In the genomic region with DNA sequence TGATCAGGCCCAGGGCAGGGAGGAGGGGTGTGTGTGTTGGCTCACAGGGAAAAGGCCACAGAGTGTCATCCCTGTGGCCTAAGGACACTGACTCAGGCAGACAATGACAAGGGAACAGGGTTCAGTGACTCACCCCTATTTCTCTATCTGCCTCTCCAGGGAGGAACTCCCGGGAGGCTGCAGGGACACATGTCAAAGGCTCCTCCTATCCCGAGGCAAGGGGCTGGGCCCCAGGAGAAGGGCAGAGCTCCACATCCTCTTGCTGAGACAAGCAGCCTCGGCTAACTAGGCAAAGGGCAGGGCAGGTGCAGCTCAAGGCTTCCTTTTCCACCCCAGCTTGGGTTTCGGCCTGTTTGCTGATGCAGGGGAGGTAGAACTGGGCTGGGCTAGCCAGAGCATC, we compare ENCODE assay signal across 9 mouse cellular contexts. TPM values are rescaled to one million over a fixed set of nuclear protein-coding genes. Genes with fewer than 3 reads are reported as not detected.
DNase-seq lines count a peak whose midpoint lies in the region; ATAC-seq and TF ChIP-seq lines count a peak whose summit lies in the region.
"Had no signal": no experiment of that assay in that cellular context is flagged by ENCODE, and none has a peak within 500 bp of the region (broad histone marks: within the 10 kb centered on the region; RNA-seq: fewer than 3 reads in every experiment).

No protein-coding gene starts in this region.

- no peak for TF ChIP-seq EP300 in lung, postnatal 0 days (IDR thresholded peaks at IDR 0.05)

- no peak overlapping the region for H3K9ac ChIP-seq in lung, postnatal 0 days (replicated peaks; ENCODE audit: low read depth)
- H3K9ac ChIP-seq in forebrain, embryonic 12.5 days: no peak overlapping the region
- H3K9ac ChIP-seq: hindbrain, embryonic 15.5 days had no signal

- intact Hi-C loops in gastrocnemius, adult 2 months (cut with DNase I): no loop called here
- intact Hi-C loops in heart, postnatal 25 days (cut with DNase I): no loop called here

- H3K9me3 ChIP-seq in lung, postnatal 0 days (ENCODE audit: low read length): no peaks in the 10 kb centered on the region
- no peaks in the 10 kb centered on the region for H3K9me3 ChIP-seq in forebrain, embryonic 12.5 days
- H3K9me3 ChIP-seq: hindbrain, embryonic 15.5 days had no signal

- peaks cover 10% of the 10 kb centered on the region for H3K36me3 ChIP-seq in lung, postnatal 0 days (ENCODE audit: insufficient read depth, low read length)
- H3K36me3 ChIP-seq in forebrain, embryonic 12.5 days (replicated peaks): peaks cover 29% of the 10 kb centered on the region

- H3K4me3 ChIP-seq in gastrocnemius, adult 2 months: peak overlapping the region; percentile 9; the same call in 1 of the 2 replicates
- H3K4me3 ChIP-seq in lung, postnatal 0 days (ENCODE audit: low read depth, low read length): no peak overlapping the region
- no peak overlapping the region for H3K4me3 ChIP-seq in forebrain, embryonic 12.5 days (replicated peaks)
- H3K4me3 ChIP-seq: hindbrain, embryonic 15.5 days had no signal

- H3K27ac ChIP-seq in gastrocnemius, adult 2 months: peak overlapping the region; percentile 100
- H3K27ac ChIP-seq in lung, postnatal 0 days (ENCODE audit: low read length): no peak overlapping the region
- H3K27ac ChIP-seq in forebrain, embryonic 12.5 days: no peak overlapping the region
- H3K27ac ChIP-seq: hindbrain, embryonic 15.5 days had no signal

- 25% methylated on average over 4 of the region's 4 CpGs for WGBS in lung, postnatal 0 days
- 38% methylated on average over 4 of the region's 4 CpGs for WGBS in forebrain, embryonic 12.5 days

- H3K4me1 ChIP-seq in lung, postnatal 0 days (ENCODE audit: insufficient read depth, low read depth, low read length): no peaks in the 10 kb centered on the region
- no peaks in the 10 kb centered on the region for H3K4me1 ChIP-seq in forebrain, embryonic 12.5 days
- H3K4me1 ChIP-seq: hindbrain, embryonic 15.5 days had no signal

- ATAC-seq in lung, postnatal 0 days: peak; percentile 68
- ATAC-seq in forebrain, embryonic 12.5 days (ENCODE audit: low FRiP score): no peak

- H3K27me3 ChIP-seq in lung, postnatal 0 days (replicated peaks; ENCODE audit: insufficient read depth, low read length): no peaks in the 10 kb centered on the region
- no peaks in the 10 kb centered on the region for H3K27me3 ChIP-seq in forebrain, embryonic 12.5 days
- H3K27me3 ChIP-seq: hindbrain, embryonic 15.5 days had no signal

- DNase-seq in gastrocnemius, adult 2 months: peak; percentile 92
- no peak for DNase-seq in gastrocnemius, postnatal 4 days (ENCODE audit: low spot score in 2 of 2)
- peak; percentile 94 to 96 for DNase-seq in adrenal gland, adult (ENCODE audit: inconsistent age in 2 of 2, low spot score in 1 of 2)
- DNase-seq in heart, postnatal 25 days (ENCODE audit: low spot score): peak; percentile 73
- DNase-seq in lung, postnatal 0 days (ENCODE audit: low spot score): peak; percentile 68
- DNase-seq in thymus, postnatal 36 days: no peak
- no peak for DNase-seq in cerebellum, adult 11 months

- TF ChIP-seq CTCF in gastrocnemius, adult 2 months (IDR thresholded peaks at IDR 0.05): no peak
- TF ChIP-seq CTCF in lung, postnatal 0 days (IDR thresholded peaks at IDR 0.05): no peak

- H3K4me2 ChIP-seq in lung, postnatal 0 days (replicated peaks; ENCODE audit: low read depth, low read length): no peak overlapping the region
- H3K4me2 ChIP-seq in forebrain, embryonic 12.5 days: no peak overlapping the region
- H3K4me2 ChIP-seq: hindbrain, embryonic 15.5 days had no signal

RNA-seq across cellular contexts. Expression of gene Tob2, which starts 12.9 kb away (rescaled TPM):
- total RNA-seq in gastrocnemius, adult 2 months (2021): 100 to 1,000 TPM; 151 to 205 TPM
- 10 to 100 TPM; 34.5 to 44.1 TPM for total RNA-seq in gastrocnemius, postnatal 4 days (2021)
- total RNA-seq in heart, postnatal 25 days (2021): 10 to 100 TPM; 66.9 to 95.5 TPM
- polyA plus RNA-seq in lung, postnatal 0 days (2015; fragmentation: Nextera tagmentation; extraction: Ambion mirVana): 24.8 and 30.0 TPM in 2 replicates
- 24.4 and 24.8 TPM in 2 replicates for polyA plus RNA-seq in forebrain, embryonic 12.5 days (2016; fragmentation: Nextera tagmentation; extraction: Ambion mirVana)

RNA-seq across cellular contexts. Expression of gene Phf5a, which starts 26.0 kb away (rescaled TPM):
- 10 to 100 TPM; 38.4 to 39.9 TPM for total RNA-seq in gastrocnemius, adult 2 months (2021)
- total RNA-seq in gastrocnemius, postnatal 4 days (2021): 10 to 100 TPM; 48.9 to 55.8 TPM
- 10 to 100 TPM; 29.7 to 38.0 TPM for total RNA-seq in heart, postnatal 25 days (2021)
- polyA plus RNA-seq in lung, postnatal 0 days (2015; fragmentation: Nextera tagmentation; extraction: Ambion mirVana): 80.3 and 88.8 TPM in 2 replicates
- 138 and 140 TPM in 2 replicates for polyA plus RNA-seq in forebrain, embryonic 12.5 days (2016; fragmentation: Nextera tagmentation; extraction: Ambion mirVana)

RNA-seq across cellular contexts. Expression of gene Aco2, which starts 26.4 kb away (rescaled TPM):
- 1,000 to 10,000 TPM; 1,155 to 1,439 TPM for total RNA-seq in gastrocnemius, adult 2 months (2021)
- total RNA-seq in gastrocnemius, postnatal 4 days (2021): 100 to 1,000 TPM; 650 to 720 TPM
- total RNA-seq in heart, postnatal 25 days (2021): 1,000 to 10,000 TPM; 2,060 to 2,092 TPM
- polyA plus RNA-seq in lung, postnatal 0 days (2015; fragmentation: Nextera tagmentation; extraction: Ambion mirVana): 89.2 and 90.8 TPM in 2 replicates
- 184 and 185 TPM in 2 replicates for polyA plus RNA-seq in forebrain, embryonic 12.5 days (2016; fragmentation: Nextera tagmentation; extraction: Ambion mirVana)

RNA-seq across cellular contexts. Expression of gene Tef, which starts 43.5 kb away (rescaled TPM):
- total RNA-seq in gastrocnemius, adult 2 months (2021): 100 to 1,000 TPM; 101 to 191 TPM
- 100 to 1,000 TPM; 112 to 117 TPM for total RNA-seq in gastrocnemius, postnatal 4 days (2021)
- total RNA-seq in heart, postnatal 25 days (2021): 100 to 1,000 TPM in 1 of 2 experiments, 10 to 100 TPM in 1; 64.1 to 135 TPM
- polyA plus RNA-seq in lung, postnatal 0 days (2015; fragmentation: Nextera tagmentation; extraction: Ambion mirVana): 38.6 and 44.0 TPM in 2 replicates
- 25.8 and 27.2 TPM in 2 replicates for polyA plus RNA-seq in forebrain, embryonic 12.5 days (2016; fragmentation: Nextera tagmentation; extraction: Ambion mirVana)

Comparison
In these comparisons a context has a peak if more than half of its experiments do, and no peak if none do; other contexts are left out.
1. DNase-seq: peak in gastrocnemius, adult 2 months (single experiment), adrenal gland, adult (2 of 2), heart, postnatal 25 days (single experiment) and lung, postnatal 0 days (single experiment); none in gastrocnemius, postnatal 4 days (0 of 2), thymus, postnatal 36 days (0 of 2) and cerebellum, adult 11 months (single experiment).